Mouse (Mus musculus) ES-Bruce4 (cell line): ENCODE measurements at regions not wholly inside any gene's neighbourhood (a gene's known extent, or its start where the extent isn't known, plus 50 kb on each side); places are given as distances from the start of the nearest gene placed in this dataset.

Experiments
- H3K27ac ChIP-seq: 2 replicates; pipeline ENCODE4 v1.5.1; 2012; ENCODE audit warnings: low read length, inconsistent platforms; ENCODE audit not compliant: insufficient read depth
- H3K27me3 ChIP-seq: 2 replicates; pipeline ENCODE4 v1.6.1; 2012; ENCODE audit warnings: mild to moderate bottlenecking, low read length, inconsistent platforms; ENCODE audit not compliant: control insufficient read depth, poor library complexity, insufficient read depth, severe bottlenecking
- H3K36me3 ChIP-seq: 2 replicates; pipeline ENCODE4 v1.6.1; 2012; ENCODE audit warnings: inconsistent platforms, mild to moderate bottlenecking, low read length, moderate library complexity; ENCODE audit not compliant: control insufficient read depth, poor library complexity, insufficient read depth, severe bottlenecking
- H3K4me1 ChIP-seq: one replicate; pipeline ENCODE4 v1.8.1; 2011; ENCODE audit warnings: low read length; ENCODE audit not compliant: control insufficient read depth, insufficient read depth
- H3K4me3 ChIP-seq: 2 replicates; pipeline ENCODE4 v1.5.1; 2011; ENCODE audit warnings: low read depth, mild to moderate bottlenecking, low read length
- H3K9ac ChIP-seq: 2 replicates; pipeline ENCODE4 v1.6.1; 2012; ENCODE audit warnings: low read depth, mild to moderate bottlenecking, inconsistent platforms; ENCODE audit not compliant: poor library complexity, severe bottlenecking
- H3K9me3 ChIP-seq: replicated peaks from 2 replicates; pipeline ENCODE4 v1.6.1; 2012; ENCODE audit warnings: mild to moderate bottlenecking, low read length, inconsistent platforms; ENCODE audit not compliant: control insufficient read depth, poor library complexity, insufficient read depth, severe bottlenecking
- CTCF ChIP-seq: IDR thresholded peaks from one replicate; pipeline ENCODE4 v1.8.1; 2011; ENCODE audit warnings: low read depth, low read length
- EP300 ChIP-seq: IDR thresholded peaks from 2 replicates; pipeline ENCODE4 v1.6.1; 2011; ENCODE audit warnings: low read depth, low read length; ENCODE audit not compliant: insufficient read depth
- POLR2A ChIP-seq: IDR thresholded peaks from one replicate; pipeline ENCODE4 v1.8.1; 2011; ENCODE audit warnings: low read length; ENCODE audit not compliant: insufficient read depth

DNA sequence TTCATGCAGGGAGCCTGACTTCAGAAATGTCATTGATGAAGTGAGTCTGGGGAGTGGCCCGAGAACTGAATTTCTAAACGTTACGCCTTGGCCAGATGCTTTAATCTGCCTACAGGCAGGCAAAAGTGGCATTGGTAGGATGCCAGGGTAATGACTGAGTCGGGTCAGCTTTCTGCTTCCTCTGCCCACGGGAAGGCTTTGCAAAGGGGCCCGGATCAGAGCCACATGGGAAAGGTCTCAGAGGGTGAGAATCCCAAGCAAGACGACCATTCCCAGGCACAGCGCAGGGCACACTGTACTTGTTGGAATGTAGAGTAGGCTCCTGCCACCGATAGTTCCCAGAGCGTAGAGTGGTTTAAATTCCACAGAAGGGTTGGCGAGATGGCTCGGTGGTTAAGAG is 182.7 kb upstream of the Hes1 start:
- Histone ChIP-seq H3K9me3 (no peaks in the 10 kb centered on the region), H3K4me1 (peaks cover 8% of the 10 kb centered on the region), H3K27me3 (no peaks in the 10 kb centered on the region; the same call in 1 of the 2 replicates), H3K36me3 (no peaks in the 10 kb centered on the region), H3K4me3 (no peak overlapping the region), H3K27ac (no peak overlapping the region), H3K9ac (no peak overlapping the region)
- TF ChIP-seq CTCF (no peak), EP300 (no peak), POLR2A (no peak)

DNA sequence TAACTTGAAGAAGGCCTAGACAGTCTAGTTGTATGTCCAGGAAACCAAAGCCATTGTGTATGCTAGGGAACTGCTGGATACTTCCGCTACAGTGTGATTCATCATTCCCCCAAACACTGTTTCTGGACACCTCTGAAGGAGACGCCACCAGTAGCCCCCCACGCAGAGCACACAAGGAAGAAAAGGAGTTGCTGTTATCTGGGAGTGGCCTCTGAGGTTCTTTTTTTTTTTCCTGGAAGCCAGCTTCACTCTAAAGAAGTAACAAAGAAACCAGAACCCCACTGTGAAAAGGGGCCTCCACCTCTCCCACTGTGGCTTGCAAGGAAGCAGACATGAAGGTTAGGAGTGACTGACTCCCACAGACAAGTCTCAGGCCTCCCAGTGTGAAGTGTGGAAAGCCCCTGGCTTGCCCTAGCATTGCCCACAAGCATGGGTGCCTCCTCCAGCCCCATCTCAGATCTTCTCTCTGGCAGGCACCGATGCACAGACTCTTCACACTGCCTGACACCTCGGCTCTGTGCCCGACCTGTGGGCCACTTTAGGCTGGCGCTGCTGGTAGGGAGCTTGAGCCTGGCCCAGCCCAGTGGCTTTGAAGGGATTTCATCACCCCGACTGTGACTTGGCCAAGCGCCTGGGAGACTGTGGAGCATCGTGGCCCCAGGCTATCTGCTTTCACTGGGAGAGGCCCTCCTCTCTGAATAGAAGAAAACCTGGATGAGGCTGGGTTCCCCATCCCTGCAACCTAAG is 181.8 kb upstream of the Hes1 start:
- no peaks in the 10 kb centered on the region; the same call in 1 of the 2 replicates for H3K27me3 ChIP-seq
- peaks cover 6% of the 10 kb centered on the region for H3K4me1 ChIP-seq
- H3K27ac ChIP-seq = 0 out of 2 replicates have a peak overlapping the region, but pooled peaks have one; percentile 23

DNA sequence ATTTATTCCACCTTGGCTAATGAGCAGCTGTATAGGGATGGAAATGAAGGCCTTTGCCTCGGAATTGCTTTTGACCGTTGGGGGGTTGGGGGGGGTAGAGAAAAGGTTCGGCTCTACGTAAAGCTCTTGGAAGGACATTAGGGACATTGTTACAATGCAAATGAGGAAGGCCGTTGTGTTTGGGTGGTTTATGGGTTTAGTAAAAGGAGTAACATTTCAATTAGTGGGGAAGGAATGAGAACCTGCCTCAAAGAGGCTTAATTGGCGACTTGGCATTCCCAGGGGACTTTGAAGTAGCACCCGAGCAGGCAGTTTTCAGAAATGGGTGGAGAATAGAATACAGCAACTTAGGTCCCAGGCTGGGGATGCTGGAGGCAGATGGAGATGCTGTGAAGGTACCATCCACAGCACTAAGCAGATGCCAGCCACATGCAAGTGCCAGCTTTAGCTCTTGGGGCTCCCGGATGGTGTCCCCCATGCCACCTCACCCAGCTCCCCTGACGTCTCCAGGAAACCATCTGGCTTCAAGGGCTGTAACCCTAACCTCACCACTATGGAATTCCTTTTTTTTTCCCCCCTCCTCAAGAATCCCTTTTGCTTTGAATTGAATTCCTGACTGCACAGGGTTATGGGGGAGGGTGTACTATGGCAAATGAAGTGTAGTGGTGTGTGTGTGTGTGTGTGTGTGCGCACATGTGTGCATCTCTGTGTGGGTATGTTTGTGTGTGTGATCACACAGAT is 180.8 kb upstream of the Hes1 start:
- no peaks in the 10 kb centered on the region for H3K9me3 ChIP-seq
- no peaks in the 10 kb centered on the region; the same call in 1 of the 2 replicates for H3K27me3 ChIP-seq
- TF ChIP-seq POLR2A (no peak), EP300 (peak; percentile 47; the same call in 1 of the 2 replicates)
- peaks cover 5% of the 10 kb centered on the region for H3K4me1 ChIP-seq
- no peaks in the 10 kb centered on the region for H3K36me3 ChIP-seq
- no peak overlapping the region for H3K9ac ChIP-seq
- H3K27ac ChIP-seq = no peak overlapping the region
- no peak overlapping the region for H3K4me3 ChIP-seq

More for the DNA sequence above, 181.8 kb upstream of the Hes1 start:
- 0 out of 2 replicates have a peak, but pooled peaks have one; percentile 39 for TF ChIP-seq EP300
- no peak for TF ChIP-seq CTCF
- H3K9ac ChIP-seq = no peak overlapping the region
- no peaks in the 10 kb centered on the region for H3K9me3 ChIP-seq
- no peak overlapping the region for H3K4me3 ChIP-seq
- H3K36me3 ChIP-seq = no peaks in the 10 kb centered on the region

DNA sequence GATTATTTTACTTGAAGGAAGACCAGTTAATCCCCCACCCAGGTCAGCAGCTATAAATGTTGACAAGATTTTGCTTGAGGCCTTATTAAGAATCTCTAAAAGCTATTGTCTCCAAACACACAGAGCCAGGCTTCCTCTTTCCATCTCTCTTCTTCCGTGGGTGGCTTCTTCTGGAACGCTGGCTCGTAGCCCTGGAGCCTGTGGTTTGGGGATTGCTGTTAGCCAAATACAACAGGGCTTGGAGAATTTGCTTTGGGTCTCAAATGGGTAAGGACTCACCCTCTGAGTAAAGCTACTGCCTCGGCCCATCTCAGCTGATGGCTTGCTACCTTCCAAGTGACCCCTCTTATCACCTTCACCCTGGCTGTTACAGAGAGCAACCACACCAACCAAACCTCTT is 179.3 kb upstream of the Hes1 start:
- peaks cover 5% of the 10 kb centered on the region for H3K4me1 ChIP-seq
- no peaks in the 10 kb centered on the region; the same call in 1 of the 2 replicates for H3K27me3 ChIP-seq
- H3K4me3 ChIP-seq = no peak overlapping the region
- no peaks in the 10 kb centered on the region for H3K36me3 ChIP-seq
- TF ChIP-seq CTCF (no peak), POLR2A (no peak), EP300 (no peak)
- H3K9me3 ChIP-seq = no peaks in the 10 kb centered on the region
- H3K27ac ChIP-seq = no peak overlapping the region
- H3K9ac ChIP-seq = no peak overlapping the region

DNA sequence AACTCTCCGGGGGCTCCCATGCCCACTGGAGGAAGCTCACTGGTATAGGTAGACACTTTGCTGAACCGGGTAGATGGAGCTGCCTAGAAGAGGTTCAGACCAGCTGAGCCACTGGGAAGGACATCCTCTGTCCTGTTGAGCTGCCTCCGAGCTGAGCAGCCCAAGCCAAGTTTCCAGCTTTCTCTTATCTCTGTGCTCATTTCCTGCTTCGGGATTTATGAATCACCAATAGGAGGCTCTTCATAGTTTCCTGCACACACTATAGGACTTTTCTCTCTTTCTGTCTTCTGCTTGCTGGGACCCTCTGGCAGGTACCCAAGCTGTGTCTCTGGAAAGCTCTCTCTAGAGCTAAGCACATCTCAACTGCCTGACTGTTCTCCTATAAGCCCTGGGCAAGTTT is 177.4 kb upstream of the Hes1 start:
- TF ChIP-seq POLR2A = no peak
- no peak for TF ChIP-seq EP300
- TF ChIP-seq CTCF = no peak
- Histone ChIP-seq H3K4me1 (peaks cover 3% of the 10 kb centered on the region), H3K36me3 (no peaks in the 10 kb centered on the region), H3K9me3 (no peaks in the 10 kb centered on the region), H3K9ac (no peak overlapping the region), H3K27me3 (no peaks in the 10 kb centered on the region), H3K27ac (no peak overlapping the region), H3K4me3 (no peak overlapping the region)

DNA sequence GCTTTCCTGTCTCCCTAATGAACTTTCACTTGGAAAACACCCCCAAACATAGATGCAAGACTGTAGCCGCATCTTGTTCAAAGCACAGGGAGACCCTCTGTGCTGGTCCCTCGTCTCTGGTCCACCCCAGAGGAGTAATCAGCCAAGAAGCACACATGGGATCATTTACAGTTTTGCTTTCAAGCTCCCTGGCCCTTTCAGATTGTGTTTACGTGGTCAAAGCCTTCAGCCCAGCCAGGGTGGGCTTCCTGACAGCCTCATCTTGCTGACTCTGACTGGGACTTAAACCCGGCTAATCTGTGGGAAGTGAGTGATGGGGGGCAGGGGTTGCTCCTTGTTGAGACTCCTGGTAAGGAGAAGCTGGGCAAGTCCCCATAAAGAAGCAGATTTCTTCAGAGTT is 174.8 kb upstream of the Hes1 start:
- TF ChIP-seq POLR2A = no peak
- TF ChIP-seq EP300 = no peak
- no peak for TF ChIP-seq CTCF
- no peak overlapping the region for H3K9ac ChIP-seq
- H3K4me1 ChIP-seq = no peaks in the 10 kb centered on the region
- H3K9me3 ChIP-seq = no peaks in the 10 kb centered on the region
- H3K27me3 ChIP-seq = no peaks in the 10 kb centered on the region
- no peaks in the 10 kb centered on the region for H3K36me3 ChIP-seq
- no peak overlapping the region for H3K27ac ChIP-seq
- H3K4me3 ChIP-seq = no peak overlapping the region
